Mouse (Mus musculus) MEL (cell line): ENCODE measurements around the gene Ano3.

Experiments used
- CTCF ChIP-seq, 3 experiments: IDR thresholded peaks in 2 of 3; conservative IDR thresholded peaks in 1 of 3; 2 replicates each; pipeline ENCODE4 v1.5.1; 2011 to 2012; ENCODE audit warnings: low read length in 3 of 3, low read depth in 2 of 3, mild to moderate bottlenecking in 2 of 3, improper control_type of control experiment in 1 of 3, inconsistent platforms in 1 of 3, mixed read lengths in 1 of 3, moderate library complexity in 1 of 3; ENCODE audit not compliant: control insufficient read depth in 1 of 3, insufficient read depth in 1 of 3, poor library complexity in 1 of 3, severe bottlenecking in 1 of 3
- MXI1 ChIP-seq: IDR thresholded peaks from 2 replicates; pipeline ENCODE4 v1.6.1; 2011; ENCODE audit warnings: mild to moderate bottlenecking, low read depth, low read length, improper control_type of control experiment
- MYC ChIP-seq: IDR thresholded peaks from 2 replicates; pipeline ENCODE4 v1.6.1; 2011; ENCODE audit warnings: low read depth, mild to moderate bottlenecking, low read length, improper control_type of control experiment, moderate library complexity
- NELFE ChIP-seq: IDR thresholded peaks from 2 replicates; pipeline ENCODE4 v1.6.1; 2011; ENCODE audit warnings: low read depth, low read length, improper control_type of control experiment
- POLR2A ChIP-seq, 2 experiments: IDR thresholded peaks; 2 replicates each; pipeline ENCODE4 v1.6.1; 2011 to 2012; ENCODE audit warnings: low read length in 2 of 2, mild to moderate bottlenecking in 2 of 2, control low read depth in 1 of 2, improper control_type of control experiment in 1 of 2, low read depth in 1 of 2, moderate library complexity in 1 of 2; ENCODE audit not compliant: control insufficient read depth in 1 of 2, insufficient read depth in 1 of 2, poor library complexity in 1 of 2
- USF1 ChIP-seq: IDR thresholded peaks from 2 replicates; pipeline ENCODE4 v1.6.1; 2014; ENCODE audit warnings: low read depth, mild to moderate bottlenecking, inconsistent platforms, low read length, improper control_type of control experiment, moderate library complexity
- USF2 ChIP-seq, 2 experiments: IDR thresholded peaks; 2 replicates each; pipeline ENCODE4 v1.6.1; 2011 to 2012; ENCODE audit warnings: improper control_type of control experiment in 2 of 2, low read length in 2 of 2, borderline replicate concordance in 1 of 2, inconsistent platforms in 1 of 2, low read depth in 1 of 2, mild to moderate bottlenecking in 1 of 2; ENCODE audit not compliant: insufficient read depth in 1 of 2
- ZC3H11A ChIP-seq: IDR thresholded peaks from 2 replicates; pipeline ENCODE4 v1.6.1; 2012; ENCODE audit warnings: low read depth, mild to moderate bottlenecking, inconsistent platforms, low read length, improper control_type of control experiment
- ZNF384 ChIP-seq: IDR thresholded peaks from 2 replicates; pipeline ENCODE4 v1.6.1; 2012; ENCODE audit warnings: low read depth, mild to moderate bottlenecking, inconsistent platforms, low read length, improper control_type of control experiment

GRCm38 (mm10) chr2:110965398-110965797, 14.7 kb upstream of the Ano3 start:
- TF ChIP-seq CTCF (IDR thresholded peaks at IDR 0.05 in 2 of 3, conservative IDR thresholded peaks at IDR 0.05 in 1 of 3; ENCODE audit: control insufficient read depth in 1 of 3, insufficient read depth in 1 of 3, low read depth in 2 of 3, low read length in 3 of 3, poor library complexity in 1 of 3, severe bottlenecking in 1 of 3) (no peak), MXI1 (no peak), NELFE (no peak), ZC3H11A (no peak), USF1 (no peak), USF2 (IDR thresholded peaks at IDR 0.05; ENCODE audit: borderline replicate concordance in 1 of 2, insufficient read depth in 1 of 2, low read depth in 1 of 2, low read length in 2 of 2) (no peak), ZNF384 (no peak), POLR2A (IDR thresholded peaks at IDR 0.05; ENCODE audit: control insufficient read depth in 1 of 2, insufficient read depth in 1 of 2, low read depth in 1 of 2, low read length in 2 of 2, poor library complexity in 1 of 2) (no peak), MYC (no peak)
